Mouse (Mus musculus) hindbrain, embryonic 16.5 days (tissue): ENCODE data around the gene Gm13539. TPM values are rescaled to one million over a fixed set of nuclear protein-coding genes. Genes with fewer than 3 reads are reported as not detected.

ENCODE experiments used
- polyA plus RNA-seq: library from polyadenylated mRNA; unstranded; fragments of >200 nt; fragmentation: Nextera tagmentation; extraction: Ambion mirVana; gene quantifications from 2 replicates; pipeline ENCODE4 v1.2.1, GENCODE M21; 2015

Gene Gm13539
- polyA plus RNA-seq, 1 experiment from 2014 or later = not detected

Other genes with a start within 250 kb of the Gm13539 start
- gene Traf2, start 235.3 kb upstream of the Gm13539 start, polyA plus RNA-seq = 16.8 and 17.8 TPM in 2 replicates
- gene Edf1, start 224.4 kb upstream of the Gm13539 start, polyA plus RNA-seq = 384 and 413 TPM in 2 replicates
- gene Mamdc4, start 207.4 kb upstream of the Gm13539 start, polyA plus RNA-seq = 1.8 and 3.7 TPM in 2 replicates
- 164 and 178 TPM in 2 replicates for gene Phpt1, start 207.0 kb upstream of the Gm13539 start, polyA plus RNA-seq
- 12.0 and 15.1 TPM in 2 replicates for gene Ajm1, start 200.5 kb upstream of the Gm13539 start, polyA plus RNA-seq
- 65.3 and 71.8 TPM in 2 replicates for gene Rabl6, start 173.7 kb upstream of the Gm13539 start, polyA plus RNA-seq
- gene Ccdc183, start 164.6 kb upstream of the Gm13539 start, polyA plus RNA-seq = 0.13 and 0.34 TPM in 2 replicates
- 54.6 and 66.8 TPM in 2 replicates for gene Tmem141, start 160.3 kb upstream of the Gm13539 start, polyA plus RNA-seq
- gene Fcna, start 154.2 kb upstream of the Gm13539 start, polyA plus RNA-seq = 4.6 and 4.8 TPM in 2 replicates
- not detected in 2 replicates for gene Lcn8, start 129.1 kb upstream of the Gm13539 start, polyA plus RNA-seq
- not detected in 2 replicates for gene Lcn5, start 124.3 kb upstream of the Gm13539 start, polyA plus RNA-seq
- gene Lcn6, start 105.5 kb upstream of the Gm13539 start, polyA plus RNA-seq = not detected in 2 replicates
- not detected in 2 replicates for gene Lcn10, start 99.5 kb upstream of the Gm13539 start, polyA plus RNA-seq
- gene Obp2a, start 82.2 kb upstream of the Gm13539 start, polyA plus RNA-seq = not detected in 2 replicates
- 164 and 182 TPM in 2 replicates for gene Bmyc, start 75.5 kb upstream of the Gm13539 start, polyA plus RNA-seq
- not detected in 2 replicates for gene Obp2b, start 45.2 kb upstream of the Gm13539 start, polyA plus RNA-seq
- not detected in 2 replicates for gene Lcn3, start 16.7 kb upstream of the Gm13539 start, polyA plus RNA-seq
- not detected in 2 replicates for gene Lcn11, start 5.2 kb upstream of the Gm13539 start, polyA plus RNA-seq
- gene Glt6d1, start 33.6 kb downstream of the Gm13539 start, polyA plus RNA-seq = not detected in 2 replicates
- not detected in 2 replicates for gene Lcn9, start 40.9 kb downstream of the Gm13539 start, polyA plus RNA-seq
- not detected in 2 replicates for gene Sohlh1, start 65.0 kb downstream of the Gm13539 start, polyA plus RNA-seq
- 21.2 and 27.4 TPM in 2 replicates for gene Kcnt1, start 81.5 kb downstream of the Gm13539 start, polyA plus RNA-seq
- gene Camsap1, start 201.0 kb downstream of the Gm13539 start, polyA plus RNA-seq = 23.6 and 46.8 TPM in 2 replicates
- 139 and 141 TPM in 2 replicates for gene Ubac1, start 239.5 kb downstream of the Gm13539 start, polyA plus RNA-seq